Mouse (Mus musculus) macrophage (primary cell): ENCODE results near the gene 1110051M20Rik. TPM values are rescaled to one million over a fixed set of nuclear protein-coding genes. Genes with fewer than 3 reads are reported as not detected.

Source experiments
- H3K27ac ChIP-seq: fragments of 350-480 bp; formaldehyde crosslinking; 2 replicates; pipeline ENCODE4 v1.9.0; 2021
- H3K36me3 ChIP-seq: fragments of 350-480 bp; formaldehyde crosslinking; 2 replicates; pipeline ENCODE4 v1.9.0; 2021; ENCODE audit errors: inconsistent target
- H3K4me3 ChIP-seq: fragments of 350-480 bp; formaldehyde crosslinking; 2 replicates; pipeline ENCODE4 v1.9.0; 2021; ENCODE audit errors: inconsistent target
- H3K79me2 ChIP-seq: fragments of 350-480 bp; formaldehyde crosslinking; 2 replicates; pipeline ENCODE4 v1.9.0; 2021; ENCODE audit errors: inconsistent target
- WGBS: methylation state at CpG from one replicate; pipeline ENCODE4 v1.1.7; 2026; ENCODE audit warnings: inconsistent platforms; ENCODE audit not compliant: missing documents; 5-methylcytosine and 5-hydroxymethylcytosine counted together
- polyA plus RNA-seq: library from polyadenylated mRNA; stranded (reverse); fragments of 250-400 nt; gene quantifications from 3 replicates; pipeline ENCODE4 v1.2.4, GENCODE M21; 2018; ENCODE audit warnings: inconsistent platforms

Gene 1110051M20Rik
- polyA plus RNA-seq, 1 experiment from 2014 or later: 5.0 TPM

DNA sequence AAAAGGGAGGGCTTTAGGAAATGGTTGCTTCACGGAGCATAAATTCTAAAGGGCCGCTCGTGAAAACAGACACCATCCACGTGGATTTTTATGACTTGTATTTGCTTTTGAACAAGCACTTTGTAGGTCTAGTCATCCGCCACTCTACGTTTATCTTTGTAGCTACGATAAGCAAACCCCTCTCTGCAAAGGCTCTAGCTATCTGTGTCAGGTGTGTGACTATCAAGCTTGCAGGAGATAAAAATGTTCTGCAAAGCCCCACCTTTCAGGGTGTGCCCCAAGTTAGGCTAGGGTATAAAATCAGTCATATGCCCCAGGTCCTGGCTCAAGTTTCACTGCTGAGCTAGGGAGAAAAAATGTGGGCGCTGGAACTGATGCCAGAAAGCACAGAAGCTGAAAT, 8.2 kb upstream of the 1110051M20Rik start:
- Histone ChIP-seq H3K27ac (no peak overlapping the region), H3K79me2 (no peaks in the 10 kb centered on the region), H3K36me3 (no peaks in the 10 kb centered on the region), H3K4me3 (no peak overlapping the region)
- WGBS: 89% methylated on average over 8 of the region's 8 CpGs

DNA sequence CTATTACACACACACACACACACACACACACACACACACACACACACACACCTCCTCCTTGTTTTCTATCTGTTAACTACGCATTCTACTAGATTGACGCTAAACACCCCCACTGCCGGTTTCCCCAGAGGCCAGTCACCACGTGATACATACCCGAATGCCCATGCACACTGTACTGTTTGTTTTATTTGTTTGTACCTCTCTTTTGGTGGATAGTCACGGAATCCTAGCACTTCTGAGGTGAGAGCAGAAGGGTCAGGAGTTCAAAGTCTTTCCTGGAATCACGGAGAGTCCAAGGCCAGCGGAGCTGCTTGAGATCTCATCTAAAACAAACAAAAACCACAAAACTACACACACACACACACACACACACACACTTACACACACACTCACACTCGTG, 5.8 kb upstream of the 1110051M20Rik start:
- no peaks in the 10 kb centered on the region for H3K79me2 ChIP-seq
- no peak overlapping the region for H3K4me3 ChIP-seq
- no peaks in the 10 kb centered on the region for H3K36me3 ChIP-seq
- 91% methylated on average over 8 of the region's 9 CpGs for WGBS
- H3K27ac ChIP-seq: no peak overlapping the region

DNA sequence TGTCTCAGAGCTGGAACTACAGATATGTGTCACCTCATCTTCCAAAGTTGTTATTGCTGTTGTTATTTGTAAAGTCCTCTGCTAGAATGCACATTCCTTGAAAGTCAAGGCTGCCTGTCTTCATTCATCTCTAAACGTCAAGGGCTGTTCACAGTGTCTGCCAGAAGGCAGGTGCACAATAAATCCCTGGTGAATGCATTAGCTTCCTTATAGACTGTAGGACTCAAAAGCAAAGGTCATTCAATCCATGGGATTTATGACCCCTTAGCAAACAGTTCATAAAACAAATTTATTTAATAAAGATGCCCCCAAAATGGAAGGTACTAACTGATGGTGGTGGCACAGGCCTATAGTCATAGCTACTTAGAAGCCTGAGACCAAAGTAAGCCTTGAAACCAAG, 5.2 kb upstream of the 1110051M20Rik start:
- H3K27ac ChIP-seq: no peak overlapping the region
- H3K36me3 ChIP-seq: no peaks in the 10 kb centered on the region
- H3K79me2 ChIP-seq: no peaks in the 10 kb centered on the region
- no peak overlapping the region for H3K4me3 ChIP-seq
- WGBS: 93% methylated on average over 1 of the region's 1 CpGs

DNA sequence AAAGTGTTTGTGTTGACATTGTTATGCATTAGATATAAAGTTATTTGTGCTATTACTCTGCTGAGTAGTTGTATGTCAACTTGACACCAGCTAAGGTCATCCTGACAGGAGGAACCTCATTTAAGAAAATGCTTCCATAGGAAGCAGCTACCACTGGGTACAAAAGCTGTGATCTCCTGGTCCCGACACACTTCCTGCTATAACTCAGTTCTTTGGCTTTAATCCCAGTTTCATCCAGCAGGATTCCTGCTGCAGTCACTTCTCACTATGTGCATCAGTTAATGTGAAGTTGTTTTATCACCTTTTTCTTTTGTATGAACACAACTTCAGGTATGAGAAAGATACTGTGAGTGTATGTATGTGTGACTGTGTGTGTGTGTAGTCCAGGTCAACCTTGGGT, 2.3 kb downstream of the 1110051M20Rik start:
- 89% methylated on average over 1 of the region's 1 CpGs for WGBS
- H3K36me3 ChIP-seq: no peaks in the 10 kb centered on the region
- H3K27ac ChIP-seq: no peak overlapping the region
- H3K79me2 ChIP-seq: no peaks in the 10 kb centered on the region
- H3K4me3 ChIP-seq: no peak overlapping the region

DNA sequence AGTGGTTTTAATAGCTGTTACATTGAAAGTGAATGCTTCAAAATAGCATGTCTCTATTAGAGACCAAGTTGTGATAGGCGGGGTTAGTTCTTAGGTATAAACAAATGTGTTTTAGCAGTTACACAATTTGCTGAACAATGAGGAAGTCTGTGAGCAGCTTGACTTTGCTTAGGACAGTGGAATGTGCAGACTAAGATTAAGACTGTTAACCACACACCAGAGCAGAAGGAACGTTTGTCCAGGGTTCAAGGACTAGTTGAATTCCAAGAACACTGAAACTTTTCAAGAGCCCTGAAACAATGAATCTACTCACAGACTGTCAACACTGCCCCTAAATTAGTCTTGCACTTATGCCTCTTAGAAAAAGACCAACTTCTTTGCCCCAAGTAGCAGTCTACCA, 2.8 kb downstream of the 1110051M20Rik start:
- Histone ChIP-seq H3K27ac (no peak overlapping the region), H3K79me2 (no peaks in the 10 kb centered on the region), H3K4me3 (no peak overlapping the region), H3K36me3 (no peaks in the 10 kb centered on the region)
- 26% methylated on average over 2 of the region's 2 CpGs for WGBS

DNA sequence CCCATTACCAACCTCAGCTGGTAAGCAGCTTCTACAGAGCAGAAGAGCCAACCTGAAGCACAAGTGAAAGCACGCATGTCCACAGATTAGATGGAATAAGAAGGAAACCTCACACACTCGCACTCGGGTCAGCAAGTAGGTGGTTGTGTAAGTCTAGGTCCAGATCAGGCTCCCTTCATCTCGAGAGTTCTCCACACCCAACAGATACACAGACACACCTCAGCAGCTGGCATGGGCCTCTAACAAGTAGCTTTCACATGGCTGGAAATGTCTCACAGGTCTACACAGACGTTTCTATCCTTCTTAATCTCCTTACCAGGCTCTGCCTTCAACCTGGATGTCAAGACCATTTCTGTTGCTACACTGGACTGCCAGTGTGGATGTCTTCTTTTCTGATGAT, 3.8 kb downstream of the 1110051M20Rik start:
- WGBS: 94% methylated on average over 5 of the region's 5 CpGs
- Histone ChIP-seq H3K4me3 (no peak overlapping the region), H3K27ac (no peak overlapping the region), H3K79me2 (no peaks in the 10 kb centered on the region), H3K36me3 (no peaks in the 10 kb centered on the region)

DNA sequence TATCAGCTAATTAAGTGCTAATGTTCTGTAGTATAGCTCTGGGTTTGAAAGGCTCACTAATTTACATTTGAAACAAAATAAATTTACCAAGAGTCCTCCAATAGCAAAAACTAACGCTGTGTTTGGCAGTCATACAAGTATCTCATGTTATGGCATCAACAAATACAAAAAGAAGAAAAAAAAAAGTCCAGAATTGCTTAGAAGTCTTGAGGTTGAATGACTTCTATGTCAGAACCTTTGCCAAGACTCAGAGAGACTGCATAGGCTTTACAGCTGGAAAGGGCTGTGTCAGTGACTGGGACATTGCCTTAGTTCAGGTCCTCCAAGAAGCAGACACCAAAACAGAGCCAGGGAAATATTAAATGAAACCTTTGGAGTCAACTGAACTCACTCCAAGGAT, 4.6 kb downstream of the 1110051M20Rik start:
- H3K4me3 ChIP-seq: no peak overlapping the region
- whole genome bisulfite sequencing: 100% methylated on average over 1 of the region's 1 CpGs
- no peaks in the 10 kb centered on the region for H3K36me3 ChIP-seq
- no peak overlapping the region for H3K27ac ChIP-seq
- H3K79me2 ChIP-seq: no peaks in the 10 kb centered on the region

DNA sequence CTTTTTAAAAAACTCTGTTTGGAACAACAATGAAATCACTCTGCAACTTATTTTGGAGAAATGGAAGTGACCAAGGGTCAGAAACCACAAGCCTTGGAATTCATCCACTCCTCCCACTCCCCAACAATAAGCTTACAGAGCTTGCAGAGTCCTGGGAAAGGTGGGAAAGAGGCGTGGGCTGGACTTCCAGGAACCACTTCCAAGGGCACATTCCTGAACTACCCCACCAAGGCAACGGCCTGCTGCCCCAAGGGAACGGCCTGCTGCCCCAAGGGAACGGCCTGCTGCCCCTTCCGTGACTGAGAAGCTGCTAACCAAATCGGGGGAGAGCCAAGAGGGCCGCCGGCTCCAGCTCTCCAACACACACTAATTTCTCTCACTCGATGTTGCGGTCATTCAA, 5.2 kb downstream of the 1110051M20Rik start:
- Histone ChIP-seq H3K4me3 (no peak overlapping the region), H3K79me2 (no peaks in the 10 kb centered on the region), H3K36me3 (no peaks in the 10 kb centered on the region), H3K27ac (no peak overlapping the region)
- 96% methylated on average over 8 of the region's 10 CpGs for WGBS

DNA sequence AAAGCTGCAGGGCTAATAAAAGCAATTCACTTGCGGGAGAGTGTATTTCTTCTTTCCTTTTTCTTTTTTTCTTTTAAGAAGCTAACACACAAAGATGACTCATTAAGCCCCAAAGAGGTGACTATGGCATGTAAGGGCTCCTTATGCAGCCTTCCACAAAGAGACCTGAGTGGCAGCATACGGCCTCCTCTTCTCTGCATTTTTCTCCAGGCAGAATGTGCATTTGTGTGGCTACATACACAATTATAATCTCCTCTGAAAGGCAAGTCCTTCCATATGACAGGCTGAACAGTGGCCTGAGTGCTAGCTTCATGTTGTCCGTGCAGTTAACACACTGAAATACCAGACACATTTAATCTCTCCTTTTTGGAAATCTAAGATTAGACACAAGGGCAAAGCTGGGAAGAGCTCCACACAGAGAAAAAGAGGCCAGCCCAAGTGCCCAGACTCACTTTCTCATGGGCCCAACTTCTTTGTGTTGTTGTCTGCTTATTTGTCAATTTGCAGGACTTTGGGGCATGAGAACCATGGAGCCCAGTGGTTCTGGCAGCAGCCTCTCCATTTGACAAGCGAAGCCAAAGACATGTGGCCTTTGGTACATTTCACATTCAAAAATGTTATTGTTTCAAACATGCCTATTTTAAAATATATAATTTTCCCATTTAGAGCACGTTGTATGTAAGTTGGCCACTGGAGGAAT, 7.2 kb downstream of the 1110051M20Rik start:
- Histone ChIP-seq H3K79me2 (no peaks in the 10 kb centered on the region), H3K27ac (no peak overlapping the region), H3K4me3 (no peak overlapping the region), H3K36me3 (no peaks in the 10 kb centered on the region)
- WGBS: 86% methylated on average over 5 of the region's 5 CpGs

DNA sequence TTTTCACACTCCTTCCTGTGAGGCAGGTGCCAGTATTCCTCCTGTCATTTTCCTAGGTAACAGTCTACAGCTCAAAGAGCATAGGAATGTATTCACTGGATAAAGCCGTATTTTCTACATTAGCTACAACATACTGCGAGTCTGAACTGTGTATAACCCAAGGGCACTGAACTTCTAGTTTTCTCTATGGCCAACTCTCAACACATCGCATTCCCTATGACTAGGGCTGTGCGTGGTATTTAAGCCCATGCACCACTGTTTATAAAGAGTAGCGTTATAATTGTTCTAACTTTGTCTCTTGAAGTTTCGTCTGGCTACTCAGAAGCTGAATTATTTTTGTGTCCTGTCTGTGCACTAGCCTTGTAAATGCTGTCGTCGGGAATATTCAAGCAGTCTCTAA, 7.8 kb downstream of the 1110051M20Rik start:
- no peaks in the 10 kb centered on the region for H3K36me3 ChIP-seq
- H3K27ac ChIP-seq: no peak overlapping the region
- H3K79me2 ChIP-seq: no peaks in the 10 kb centered on the region
- H3K4me3 ChIP-seq: no peak overlapping the region
- WGBS: 95% methylated on average over 8 of the region's 8 CpGs

DNA sequence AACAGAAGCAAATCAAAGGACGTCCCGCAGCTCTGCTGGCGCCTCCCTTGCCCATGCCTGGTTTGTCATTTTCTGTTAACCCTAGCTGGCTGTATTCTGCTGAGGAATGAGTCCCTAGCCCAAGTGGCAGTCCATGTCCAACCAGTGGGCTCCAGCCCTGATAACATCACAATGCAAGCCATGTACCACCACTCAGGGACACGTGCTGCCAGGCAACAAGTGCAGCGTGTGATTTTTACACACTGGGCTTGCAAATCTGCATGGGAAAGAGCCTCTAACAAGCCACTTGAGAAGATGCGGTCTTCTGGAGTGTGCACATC, 13.9 kb downstream of the 1110051M20Rik start:
- 95% methylated on average over 6 of the region's 6 CpGs for WGBS
- Histone ChIP-seq H3K36me3 (no peaks in the 10 kb centered on the region), H3K4me3 (no peak overlapping the region), H3K79me2 (no peaks in the 10 kb centered on the region), H3K27ac (no peak overlapping the region)

DNA sequence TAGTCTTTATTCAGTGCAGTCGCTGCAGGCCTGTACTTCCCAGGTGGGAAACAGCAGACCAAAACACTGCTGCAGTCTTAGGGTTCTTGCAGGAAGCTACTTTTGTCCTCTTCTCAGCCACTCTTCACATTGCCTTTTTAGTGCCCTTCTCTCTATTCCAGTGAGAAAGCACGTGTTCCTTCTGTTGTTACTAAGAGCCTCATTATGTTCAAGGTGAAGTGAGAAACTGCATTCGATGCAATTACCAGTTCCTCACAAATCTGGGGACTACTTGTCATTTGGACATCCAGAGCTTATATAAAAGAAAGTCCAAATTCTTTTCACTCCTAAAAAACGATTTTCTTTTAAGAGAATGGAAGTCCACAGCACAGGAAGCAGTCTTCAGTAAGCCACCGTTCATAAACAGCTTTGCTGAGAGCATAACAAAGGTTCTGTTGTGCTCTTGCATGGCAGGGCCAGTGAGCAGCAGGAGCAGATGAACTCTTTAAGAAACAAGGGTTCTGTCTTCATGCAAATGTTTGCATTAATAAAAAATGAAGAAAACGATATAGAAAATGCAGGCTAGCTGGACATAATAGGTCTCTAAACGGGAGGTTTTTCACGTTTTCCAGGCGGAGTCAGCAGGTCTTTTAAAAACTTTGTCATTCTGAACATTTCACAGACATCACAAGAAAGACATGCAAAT, 14.4 kb downstream of the 1110051M20Rik start:
- 87% methylated on average over 9 of the region's 9 CpGs for WGBS
- no peak overlapping the region for H3K4me3 ChIP-seq
- no peaks in the 10 kb centered on the region for H3K36me3 ChIP-seq
- H3K27ac ChIP-seq: no peak overlapping the region
- H3K79me2 ChIP-seq: no peaks in the 10 kb centered on the region

DNA sequence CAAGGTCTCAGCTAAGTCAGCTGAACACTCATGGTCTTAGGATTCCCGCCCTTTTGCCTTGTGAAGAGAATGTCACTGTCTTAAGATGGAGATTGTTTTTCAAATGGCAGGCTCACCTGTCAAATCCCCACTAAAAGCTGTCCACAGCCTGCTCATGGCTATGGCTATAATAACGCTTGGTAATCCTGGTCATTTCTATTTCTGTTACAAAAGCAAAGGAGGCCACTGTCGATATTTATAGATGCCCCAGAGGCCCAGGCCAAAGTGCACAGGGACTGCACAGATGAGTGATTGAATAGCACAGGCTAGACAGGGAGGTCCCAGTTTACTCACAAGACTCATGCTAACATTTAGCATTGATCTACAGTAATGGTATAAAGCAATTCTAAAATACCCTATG, 15.4 kb downstream of the 1110051M20Rik start:
- WGBS: 96% methylated on average over 3 of the region's 3 CpGs
- Histone ChIP-seq H3K79me2 (no peaks in the 10 kb centered on the region), H3K4me3 (no peak overlapping the region), H3K27ac (no peak overlapping the region), H3K36me3 (no peaks in the 10 kb centered on the region)

DNA sequence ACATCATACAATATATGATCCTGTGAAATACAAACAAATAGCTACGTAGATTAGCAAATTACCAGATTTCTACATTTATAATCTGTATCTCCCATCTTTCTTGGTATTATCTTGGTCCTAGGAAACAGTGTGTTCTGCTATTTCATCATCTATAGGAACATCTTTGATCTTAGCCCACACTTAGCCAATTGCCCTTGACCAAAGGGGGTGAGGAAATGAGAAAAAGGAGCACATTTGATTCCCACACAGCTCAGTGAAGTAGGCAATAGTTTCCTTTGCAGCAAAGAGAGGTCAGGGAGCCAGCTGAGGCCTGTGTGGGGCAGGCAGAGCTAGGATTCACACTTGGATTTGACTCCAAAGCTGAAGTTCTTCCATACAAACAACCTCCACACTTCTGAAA, 18.2 kb downstream of the 1110051M20Rik start:
- Histone ChIP-seq H3K79me2 (no peaks in the 10 kb centered on the region), H3K4me3 (no peak overlapping the region), H3K36me3 (no peaks in the 10 kb centered on the region), H3K27ac (no peak overlapping the region)
- WGBS: 82% methylated on average over 1 of the region's 1 CpGs

DNA sequence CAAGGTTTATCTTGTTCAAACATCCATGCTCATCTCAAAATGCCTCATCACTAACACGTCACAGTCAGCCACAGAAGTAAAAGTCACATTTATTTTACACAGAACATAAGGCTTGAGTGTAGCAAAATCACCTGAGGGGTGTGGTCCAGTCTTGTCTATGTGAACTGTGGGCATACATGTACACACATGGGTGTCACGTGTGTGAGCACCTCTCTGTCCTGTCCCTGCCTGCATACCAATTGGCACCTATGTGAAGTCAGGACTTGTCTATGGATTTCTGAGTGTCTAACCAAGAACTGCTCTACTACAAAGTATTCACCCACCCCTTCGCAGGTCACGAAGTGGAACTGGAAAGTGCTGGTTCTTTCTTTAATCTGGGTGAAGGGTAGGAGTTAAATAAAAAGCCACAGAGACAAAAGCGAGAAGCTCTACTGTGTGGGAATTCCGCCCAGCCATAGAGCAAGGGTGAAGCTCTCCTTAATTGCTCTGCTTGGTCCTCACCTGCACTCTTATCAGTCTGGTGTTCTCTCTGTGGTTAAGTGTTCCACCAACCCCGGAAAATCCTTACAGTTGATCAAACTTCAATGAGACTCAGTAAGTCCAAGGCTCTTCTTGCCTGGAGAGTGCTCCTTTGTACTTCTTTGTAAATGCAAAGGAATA, 20.3 kb downstream of the 1110051M20Rik start:
- Histone ChIP-seq H3K27ac (no peak overlapping the region), H3K79me2 (no peaks in the 10 kb centered on the region), H3K36me3 (no peaks in the 10 kb centered on the region), H3K4me3 (no peak overlapping the region)
- 95% methylated on average over 7 of the region's 7 CpGs for WGBS
